Mouse (Mus musculus): ENCODE measurements around the gene Best1.
A peak's percentile ranks its signal among the peaks of the same experiment; 100 is the strongest.

The Best1 gene

GRCm38 (mm10) chr19:9957965-9958364 is 43.5 kb downstream of the Best1 start:
- no peak for DNase-seq (ENCODE audit: low spot score)

GRCm38 (mm10) chr19:9956624-9957388 is 44.6 kb downstream of the Best1 start:
- no peak for DNase-seq (ENCODE audit: low spot score)

- DNase-seq (ENCODE audit: low spot score), result no peak
These were observed 46.0 kb downstream of the Best1 start for GRCm38 (mm10) chr19:9955438-9955837.

- peak; percentile 48 for DNase-seq (ENCODE audit: low spot score)
These were observed 46.6 kb downstream of the Best1 start for GRCm38 (mm10) chr19:9954811-9955202.

- peak; percentile 94 for DNase-seq (ENCODE audit: low spot score)
These were observed 47.2 kb downstream of the Best1 start for GRCm38 (mm10) chr19:9954055-9954810.

- no peak for DNase-seq (ENCODE audit: low spot score)
These were observed 48.5 kb downstream of the Best1 start for GRCm38 (mm10) chr19:9952912-9953311.

- DNase-seq (ENCODE audit: low spot score), result no peak
These were observed 49.0 kb downstream of the Best1 start for GRCm38 (mm10) chr19:9952390-9952789.

- no peak for DNase-seq (ENCODE audit: low spot score)
These were observed 54.4 kb downstream of the Best1 start for GRCm38 (mm10) chr19:9946986-9947385.

GRCm38 (mm10) chr19:9945800-9946564 is 55.5 kb downstream of the Best1 start:
- DNase-seq (ENCODE audit: low spot score), result no peak

GRCm38 (mm10) chr19:9942539-9943533 is 58.6 kb downstream of the Best1 start:
- no peak for DNase-seq (ENCODE audit: low spot score)

- DNase-seq (ENCODE audit: low spot score), result no peak
These were observed 59.6 kb downstream of the Best1 start for GRCm38 (mm10) chr19:9941809-9942208.

GRCm38 (mm10) chr19:9940903-9941302 is 60.5 kb downstream of the Best1 start:
- peak; percentile 69 for DNase-seq (ENCODE audit: low spot score)

GRCm38 (mm10) chr19:9939841-9940240 is 61.6 kb downstream of the Best1 start:
- no peak for DNase-seq (ENCODE audit: low spot score)

- no peak for DNase-seq (ENCODE audit: low spot score)
These were observed 62.6 kb downstream of the Best1 start for GRCm38 (mm10) chr19:9938824-9939303.

GRCm38 (mm10) chr19:9938156-9938823 is 63.1 kb downstream of the Best1 start:
- DNase-seq (ENCODE audit: low spot score), result no peak

GRCm38 (mm10) chr19:9937428-9937827 is 64.0 kb downstream of the Best1 start:
- no peak for DNase-seq (ENCODE audit: low spot score)

GRCm38 (mm10) chr19:9936579-9936978 is 64.9 kb downstream of the Best1 start:
- DNase-seq (ENCODE audit: low spot score), result no peak
